Mouse (Mus musculus): ENCODE measurements around the gene Nfia.

DNA sequence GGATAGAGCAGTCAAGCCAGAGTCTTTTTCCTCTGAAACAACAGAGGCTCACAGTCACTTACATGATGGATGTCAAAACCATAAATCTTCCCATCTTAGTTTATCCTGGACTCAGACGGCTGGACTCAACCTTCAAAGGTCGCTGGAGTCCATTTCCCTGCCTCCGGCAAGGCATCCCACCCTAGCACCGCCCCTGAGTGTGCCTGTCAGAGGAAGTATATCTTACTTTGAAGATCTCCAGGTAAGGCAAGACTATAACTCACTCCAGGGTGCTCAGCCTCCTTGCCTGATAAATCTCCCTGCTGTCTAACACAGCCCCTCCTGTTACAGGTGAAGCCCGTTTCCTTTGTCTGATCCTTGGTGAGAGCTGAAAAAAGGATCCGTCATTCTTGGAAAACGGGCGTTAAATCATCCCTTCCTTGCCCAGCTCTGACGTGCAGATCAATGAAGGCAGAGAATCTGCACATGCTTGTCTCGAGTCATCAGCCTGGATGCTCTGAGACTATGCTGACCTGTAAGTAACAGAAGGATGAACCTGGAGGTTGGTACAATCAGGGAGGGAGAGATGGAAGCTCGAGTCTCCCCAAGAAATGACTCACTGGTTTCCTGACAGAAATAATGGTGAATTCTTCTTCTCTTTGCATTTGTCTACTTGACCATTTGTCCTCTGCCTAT is 353.6 kb downstream of the Nfia start:
- TF ChIP-seq GATA1 (IDR thresholded peaks at IDR 0.05; ENCODE audit: borderline replicate concordance, low read length) (no peak), FLI1 (IDR thresholded peaks at IDR 0.05; ENCODE audit: low read length) (no peak)
